Mouse (Mus musculus): ENCODE measurements around the gene Gdf10. TPM values are rescaled to one million over a fixed set of nuclear protein-coding genes. Genes with fewer than 3 reads are reported as not detected.

Gdf10 gene
- 0.17 TPM in 1 of 2 replicates, not detected in the other for polyA plus RNA-seq (2011; ENCODE audit: insufficient read depth, insufficient read length, low read depth, missing spikeins)

GRCm38 (mm10) chr14:33923168-33924070 is at the start of gene Gdf10:
Gene Gdf10 (plus strand): TSS chr14:33923587.
- Histone ChIP-seq H3K27ac (ENCODE audit: insufficient read depth, low read length) (no peak within 1 kb of the TSS), H3K4me3 (ENCODE audit: low read depth, low read length) (peak within 1 kb of the TSS; percentile 54), H3K4me1 (ENCODE audit: control insufficient read depth, insufficient read depth, low read length) (no peaks in the 10 kb centered on the region), H3K27me3 (ENCODE audit: control insufficient read depth, insufficient read depth, low read length, poor library complexity, severe bottlenecking) (peaks cover 6% of the 10 kb centered on the region; the same call in 1 of the 2 replicates), H3K36me3 (ENCODE audit: control insufficient read depth, insufficient read depth, low read length, poor library complexity, severe bottlenecking) (no peaks in the 10 kb centered on the region), H3K9me3 (replicated peaks; ENCODE audit: control insufficient read depth, insufficient read depth, low read length, poor library complexity, severe bottlenecking) (no peaks in the 10 kb centered on the region), H3K9ac (ENCODE audit: low read depth, poor library complexity, severe bottlenecking) (no peak within 1 kb of the TSS)
- TF ChIP-seq EP300 (IDR thresholded peaks at IDR 0.05; ENCODE audit: insufficient read depth, low read depth, low read length): no peak
- no peak for TF ChIP-seq POLR2A (IDR thresholded peaks at IDR 0.05; ENCODE audit: insufficient read depth, low read length)
- TF ChIP-seq CTCF (IDR thresholded peaks at IDR 0.05; ENCODE audit: low read depth, low read length): no peak

DNA sequence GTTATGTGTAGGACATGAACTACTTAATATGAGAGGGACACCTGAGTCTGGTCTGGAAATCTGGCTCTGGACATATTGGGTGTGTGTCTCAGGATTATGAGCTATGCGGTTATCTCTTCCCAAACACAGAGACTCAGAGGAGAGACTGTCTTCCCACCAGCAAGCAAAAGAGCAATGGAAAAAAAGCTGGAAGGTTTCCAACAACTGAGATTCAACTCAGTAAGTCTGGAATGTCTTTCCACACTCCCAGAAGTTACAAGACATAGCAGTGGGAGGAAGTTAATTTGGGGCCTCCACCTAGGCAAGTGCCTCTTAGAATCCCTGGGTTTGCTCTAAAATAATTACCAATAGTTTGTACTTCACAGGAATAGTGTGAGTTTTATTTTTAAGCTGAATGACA is 44.6 kb upstream of the Gdf10 start:
- H3K4me3 ChIP-seq (ENCODE audit: low read depth, low read length): no peak overlapping the region
- no peaks in the 10 kb centered on the region for H3K9me3 ChIP-seq (replicated peaks; ENCODE audit: control insufficient read depth, insufficient read depth, low read length, poor library complexity, severe bottlenecking)
- no peaks in the 10 kb centered on the region for H3K36me3 ChIP-seq (ENCODE audit: control insufficient read depth, insufficient read depth, low read length, poor library complexity, severe bottlenecking)
- H3K27me3 ChIP-seq (ENCODE audit: control insufficient read depth, insufficient read depth, low read length, poor library complexity, severe bottlenecking): no peaks in the 10 kb centered on the region
- TF ChIP-seq CTCF (IDR thresholded peaks at IDR 0.05; ENCODE audit: low read depth, low read length) (no peak), POLR2A (IDR thresholded peaks at IDR 0.05; ENCODE audit: insufficient read depth, low read length) (no peak), EP300 (IDR thresholded peaks at IDR 0.05; ENCODE audit: insufficient read depth, low read depth, low read length) (no peak)
- no peak overlapping the region for H3K9ac ChIP-seq (ENCODE audit: low read depth, poor library complexity, severe bottlenecking)
- no peaks in the 10 kb centered on the region for H3K4me1 ChIP-seq (ENCODE audit: control insufficient read depth, insufficient read depth, low read length)
- no peak overlapping the region for H3K27ac ChIP-seq (ENCODE audit: insufficient read depth, low read length)

DNA sequence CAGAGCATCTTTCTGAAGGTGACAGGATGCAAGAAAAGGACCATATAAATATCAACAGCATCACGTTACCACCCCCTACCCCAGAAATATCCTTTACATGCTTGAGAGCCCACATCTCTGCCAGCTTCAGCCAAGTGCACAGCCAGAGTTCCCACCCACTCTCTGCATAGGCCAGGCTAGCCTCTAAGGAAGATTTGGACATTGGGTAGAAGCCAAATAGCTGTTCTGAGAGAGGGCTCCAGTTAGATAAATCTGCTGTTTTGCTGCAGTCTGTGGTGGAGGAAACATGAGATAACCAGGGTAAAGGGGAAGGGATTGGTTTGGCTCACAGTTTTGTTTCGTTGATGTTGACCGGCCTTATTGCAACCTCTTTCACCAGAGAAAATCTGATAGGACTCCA is 43.2 kb upstream of the Gdf10 start:
- H3K27ac ChIP-seq (ENCODE audit: insufficient read depth, low read length): no peak overlapping the region
- H3K4me3 ChIP-seq (ENCODE audit: low read depth, low read length): no peak overlapping the region
- H3K27me3 ChIP-seq (ENCODE audit: control insufficient read depth, insufficient read depth, low read length, poor library complexity, severe bottlenecking): no peaks in the 10 kb centered on the region
- no peak overlapping the region for H3K9ac ChIP-seq (ENCODE audit: low read depth, poor library complexity, severe bottlenecking)
- TF ChIP-seq POLR2A (IDR thresholded peaks at IDR 0.05; ENCODE audit: insufficient read depth, low read length): no peak
- no peak for TF ChIP-seq EP300 (IDR thresholded peaks at IDR 0.05; ENCODE audit: insufficient read depth, low read depth, low read length)
- TF ChIP-seq CTCF (IDR thresholded peaks at IDR 0.05; ENCODE audit: low read depth, low read length): no peak
- H3K9me3 ChIP-seq (replicated peaks; ENCODE audit: control insufficient read depth, insufficient read depth, low read length, poor library complexity, severe bottlenecking): no peaks in the 10 kb centered on the region
- H3K4me1 ChIP-seq (ENCODE audit: control insufficient read depth, insufficient read depth, low read length): no peaks in the 10 kb centered on the region
- no peaks in the 10 kb centered on the region for H3K36me3 ChIP-seq (ENCODE audit: control insufficient read depth, insufficient read depth, low read length, poor library complexity, severe bottlenecking)

- Histone ChIP-seq H3K4me3 (ENCODE audit: low read depth, low read length) (no peak overlapping the region), H3K9me3 (replicated peaks; ENCODE audit: control insufficient read depth, insufficient read depth, low read length, poor library complexity, severe bottlenecking) (no peaks in the 10 kb centered on the region), H3K4me1 (ENCODE audit: control insufficient read depth, insufficient read depth, low read length) (no peaks in the 10 kb centered on the region), H3K27ac (ENCODE audit: insufficient read depth, low read length) (no peak overlapping the region), H3K27me3 (ENCODE audit: control insufficient read depth, insufficient read depth, low read length, poor library complexity, severe bottlenecking) (no peaks in the 10 kb centered on the region), H3K36me3 (ENCODE audit: control insufficient read depth, insufficient read depth, low read length, poor library complexity, severe bottlenecking) (no peaks in the 10 kb centered on the region), H3K9ac (ENCODE audit: low read depth, poor library complexity, severe bottlenecking) (no peak overlapping the region)
- TF ChIP-seq CTCF (IDR thresholded peaks at IDR 0.05; ENCODE audit: low read depth, low read length) (no peak), POLR2A (IDR thresholded peaks at IDR 0.05; ENCODE audit: insufficient read depth, low read length) (no peak), EP300 (IDR thresholded peaks at IDR 0.05; ENCODE audit: insufficient read depth, low read depth, low read length) (no peak)
Measured at GRCm38 (mm10) chr14:33881471-33881870, 41.9 kb upstream of the Gdf10 start.

DNA sequence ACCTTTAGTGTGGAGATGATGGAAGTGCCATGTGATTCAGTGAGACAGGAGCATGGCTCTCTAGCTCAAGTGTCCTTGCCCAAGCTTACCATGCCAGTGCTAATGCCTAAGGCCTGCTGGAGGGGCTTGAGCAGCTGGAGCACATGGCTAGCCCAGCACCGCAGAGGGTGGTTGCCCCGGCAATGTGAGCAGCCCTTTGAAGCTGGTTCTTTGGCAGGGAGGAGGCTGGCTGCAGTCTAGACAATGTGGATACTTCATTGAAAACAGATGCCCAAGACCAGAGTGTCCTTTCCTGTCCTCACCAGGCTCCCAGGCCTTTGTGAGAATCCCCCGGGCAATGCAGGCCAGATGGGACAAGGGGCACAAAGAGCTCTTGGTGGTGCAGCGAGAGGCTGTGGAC is 40.3 kb upstream of the Gdf10 start:
- Histone ChIP-seq H3K9ac (ENCODE audit: low read depth, poor library complexity, severe bottlenecking) (no peak overlapping the region), H3K4me3 (ENCODE audit: low read depth, low read length) (no peak overlapping the region), H3K4me1 (ENCODE audit: control insufficient read depth, insufficient read depth, low read length) (no peaks in the 10 kb centered on the region), H3K27ac (ENCODE audit: insufficient read depth, low read length) (no peak overlapping the region), H3K36me3 (ENCODE audit: control insufficient read depth, insufficient read depth, low read length, poor library complexity, severe bottlenecking) (no peaks in the 10 kb centered on the region), H3K9me3 (replicated peaks; ENCODE audit: control insufficient read depth, insufficient read depth, low read length, poor library complexity, severe bottlenecking) (no peaks in the 10 kb centered on the region), H3K27me3 (ENCODE audit: control insufficient read depth, insufficient read depth, low read length, poor library complexity, severe bottlenecking) (no peaks in the 10 kb centered on the region)
- TF ChIP-seq EP300 (IDR thresholded peaks at IDR 0.05; ENCODE audit: insufficient read depth, low read depth, low read length): no peak
- TF ChIP-seq POLR2A (IDR thresholded peaks at IDR 0.05; ENCODE audit: insufficient read depth, low read length): no peak
- no peak for TF ChIP-seq CTCF (IDR thresholded peaks at IDR 0.05; ENCODE audit: low read depth, low read length)

GRCm38 (mm10) chr14:33885466-33885865 is 37.9 kb upstream of the Gdf10 start:
- no peak overlapping the region for H3K4me3 ChIP-seq (ENCODE audit: low read depth, low read length)
- H3K9ac ChIP-seq (ENCODE audit: low read depth, poor library complexity, severe bottlenecking): no peak overlapping the region
- no peaks in the 10 kb centered on the region for H3K9me3 ChIP-seq (replicated peaks; ENCODE audit: control insufficient read depth, insufficient read depth, low read length, poor library complexity, severe bottlenecking)
- H3K27me3 ChIP-seq (ENCODE audit: control insufficient read depth, insufficient read depth, low read length, poor library complexity, severe bottlenecking): no peaks in the 10 kb centered on the region
- no peaks in the 10 kb centered on the region for H3K4me1 ChIP-seq (ENCODE audit: control insufficient read depth, insufficient read depth, low read length)
- TF ChIP-seq POLR2A (IDR thresholded peaks at IDR 0.05; ENCODE audit: insufficient read depth, low read length) (no peak), EP300 (IDR thresholded peaks at IDR 0.05; ENCODE audit: insufficient read depth, low read depth, low read length) (no peak), CTCF (IDR thresholded peaks at IDR 0.05; ENCODE audit: low read depth, low read length) (no peak)
- no peaks in the 10 kb centered on the region for H3K36me3 ChIP-seq (ENCODE audit: control insufficient read depth, insufficient read depth, low read length, poor library complexity, severe bottlenecking)
- H3K27ac ChIP-seq (ENCODE audit: insufficient read depth, low read length): no peak overlapping the region
